Mouse (Mus musculus) liver, embryonic 11.5 days (tissue): Measurements from ENCODE around the gene Hist1h3c. TPM values are rescaled to one million over a fixed set of nuclear protein-coding genes. Genes with fewer than 3 reads are reported as not detected.
"Not testable (repeated sequence)": the region's sequence is repeated elsewhere in the genome, so short reads cannot be mapped to it uniquely, and the experiment has no call there.

Experiments
- ATAC-seq: fragments of 200-750 bp; cut with Nextera tagmentation; replicated peaks from 2 replicates; pipeline ENCODE4 v1.8.0; 2017; ENCODE audit warnings: moderate number of reproducible peaks, mild to moderate bottlenecking, moderate TSS enrichment, moderate library complexity; ENCODE audit not compliant: low FRiP score
- DNase-seq: peaks from one replicate; pipeline ENCODE4 v3.0.0-alpha.2; 2017; ENCODE audit warnings: low spot score
- H3K27ac ChIP-seq: fragments of 300-500 bp; sonication (generic); 2 replicates; pipeline ENCODE4 v1.5.1; 2014; ENCODE audit warnings: mild to moderate bottlenecking, low read depth, low read length, control low read depth
- H3K27me3 ChIP-seq: fragments of 300-500 bp; sonication (generic); replicated peaks from 2 replicates; pipeline ENCODE4 v1.6.1; 2014; ENCODE audit warnings: low read length, mixed read lengths; ENCODE audit not compliant: control insufficient read depth, insufficient read depth
- H3K36me3 ChIP-seq: fragments of 300-500 bp; sonication (generic); 2 replicates; pipeline ENCODE4 v1.6.1; 2014; ENCODE audit warnings: mild to moderate bottlenecking, low read length, moderate library complexity, mixed read lengths; ENCODE audit not compliant: control insufficient read depth, insufficient read depth
- H3K4me1 ChIP-seq: fragments of 300-500 bp; sonication (generic); replicated peaks from 2 replicates; pipeline ENCODE4 v1.6.1; 2014; ENCODE audit warnings: low read length, mixed read lengths; ENCODE audit not compliant: control insufficient read depth, insufficient read depth
- H3K4me2 ChIP-seq: fragments of 300-500 bp; sonication (generic); 2 replicates; pipeline ENCODE4 v1.6.1; 2014; ENCODE audit warnings: mild to moderate bottlenecking, control low read depth, moderate library complexity
- H3K4me3 ChIP-seq: fragments of 300-500 bp; sonication (generic); 2 replicates; pipeline ENCODE4 v1.5.1; 2014; ENCODE audit warnings: low read depth, low read length, control low read depth
- H3K9ac ChIP-seq: fragments of 300-500 bp; sonication (generic); 2 replicates; pipeline ENCODE4 v1.6.1; 2014; ENCODE audit warnings: low read depth, low read length, control low read depth
- H3K9me3 ChIP-seq: fragments of 300-500 bp; sonication (generic); 2 replicates; pipeline ENCODE4 v1.6.1; 2016; ENCODE audit warnings: low read length, inconsistent platforms, mixed read lengths; ENCODE audit not compliant: control insufficient read depth
- WGBS: fragments of 180-500 bp; shearing (Covaris S2); extraction: QIAGEN DNeasy Blood & Tissue Kit; methylation state at CpG from one replicate; pipeline ENCODE4 v1.1.7; 2014; 5-methylcytosine and 5-hydroxymethylcytosine counted together
- polyA plus RNA-seq: library from polyadenylated mRNA; unstranded; fragments of >200 nt; fragmentation: Nextera tagmentation; extraction: Ambion mirVana; gene quantifications from 2 replicates; pipeline ENCODE4 v1.2.1, GENCODE M21; 2014

The Hist1h3c gene
- polyA plus RNA-seq, 1 experiment from 2014 or later: 6.7 TPM

GRCm38 (mm10) chr13:23752067-23752741 lies 6.8 kb upstream of the Hist1h3c start, which contains the start of gene Hist1h3b:
Gene Hist1h3b (plus strand): TSS chr13:23752267.
- Histone ChIP-seq H3K9ac (peak within 1 kb of the TSS; percentile 84), H3K4me2 (peak within 1 kb of the TSS; percentile 58), H3K27ac (peak within 1 kb of the TSS; percentile 94), H3K4me1 (peaks cover 16% of the 10 kb centered on the region), H3K4me3 (peak within 1 kb of the TSS; percentile 47)
- DNase-seq (peak; percentile 85), ATAC-seq (peak; percentile 85)
- H3K27me3 ChIP-seq, H3K9me3 ChIP-seq, H3K36me3 ChIP-seq: not testable (repeated sequence)
- 1% methylated on average over 16 of the region's 47 CpGs for WGBS

GRCm38 (mm10) chr13:23751478-23751956 lies 6.1 kb upstream of the Hist1h3c start:
- Histone ChIP-seq H3K4me3 (peak overlapping the region; percentile 43), H3K4me1 (peaks cover 15% of the 10 kb centered on the region), H3K9me3 (no peaks in the 10 kb centered on the region), H3K27ac (peak overlapping the region; percentile 94), H3K4me2 (peak overlapping the region; percentile 58), H3K27me3 (no peaks in the 10 kb centered on the region), H3K36me3 (no peaks in the 10 kb centered on the region), H3K9ac (peak overlapping the region; percentile 84)
- DNase-seq: no peak
- 1% methylated on average over 11 of the region's 11 CpGs for WGBS
- ATAC-seq: peak; percentile 10

GRCm38 (mm10) chr13:23750839-23751477 lies 5.6 kb upstream of the Hist1h3c start, which contains the start of gene Hist1h2ab:
Gene Hist1h2ab (plus strand): TSS chr13:23751126.
- H3K27ac ChIP-seq: peak within 1 kb of the TSS; percentile 94
- under 1% methylated on average over 25 of the region's 47 CpGs for WGBS
- DNase-seq (peak; percentile 82), ATAC-seq (peak; percentile 44)
- peak within 1 kb of the TSS; percentile 84 for H3K9ac ChIP-seq
- peaks cover 15% of the 10 kb centered on the region for H3K4me1 ChIP-seq
- H3K4me2 ChIP-seq: peak within 1 kb of the TSS; percentile 58
- peak within 1 kb of the TSS; percentile 43 for H3K4me3 ChIP-seq
- not testable (repeated sequence) for H3K36me3 ChIP-seq, H3K27me3 ChIP-seq, H3K9me3 ChIP-seq

GRCm38 (mm10) chr13:23749563-23750121 lies 4.2 kb upstream of the Hist1h3c start:
- no peaks in the 10 kb centered on the region for H3K36me3 ChIP-seq
- no peak overlapping the region for H3K4me3 ChIP-seq
- no peaks in the 10 kb centered on the region for H3K27me3 ChIP-seq
- DNase-seq: no peak
- H3K4me1 ChIP-seq: peaks cover 13% of the 10 kb centered on the region
- no peak overlapping the region for H3K4me2 ChIP-seq
- WGBS: 83% methylated on average over 5 of the region's 5 CpGs
- no peaks in the 10 kb centered on the region for H3K9me3 ChIP-seq
- ATAC-seq: no peak
- no peak overlapping the region for H3K9ac ChIP-seq
- H3K27ac ChIP-seq: peak overlapping the region; percentile 94

GRCm38 (mm10) chr13:23747892-23748288 lies 2.5 kb upstream of the Hist1h3c start:
- Histone ChIP-seq H3K4me3 (peak overlapping the region; percentile 16; the same call in 1 of the 2 replicates), H3K27ac (peak overlapping the region; percentile 100), H3K27me3 (no peaks in the 10 kb centered on the region), H3K4me2 (peak overlapping the region; percentile 60), H3K36me3 (no peaks in the 10 kb centered on the region), H3K9ac (peak overlapping the region; percentile 74), H3K9me3 (no peaks in the 10 kb centered on the region), H3K4me1 (peaks cover 11% of the 10 kb centered on the region)
- WGBS: 5% methylated on average over 4 of the region's 4 CpGs
- no peak for ATAC-seq
- DNase-seq: no peak

GRCm38 (mm10) chr13:23747081-23747891 lies 1.9 kb upstream of the Hist1h3c start:
- 7% methylated on average over 11 of the region's 13 CpGs for WGBS
- no peaks in the 10 kb centered on the region for H3K27me3 ChIP-seq
- H3K27ac ChIP-seq: peak overlapping the region; percentile 100
- peak overlapping the region; percentile 74 for H3K9ac ChIP-seq
- DNase-seq (no peak), ATAC-seq (peak; percentile 8)
- no peaks in the 10 kb centered on the region for H3K9me3 ChIP-seq
- peak overlapping the region; percentile 16 for H3K4me3 ChIP-seq
- H3K4me1 ChIP-seq: peaks cover 11% of the 10 kb centered on the region
- no peaks in the 10 kb centered on the region for H3K36me3 ChIP-seq
- H3K4me2 ChIP-seq: peak overlapping the region; percentile 60

- H3K4me3 ChIP-seq: peak within 1 kb of the TSS; percentile 47
- ATAC-seq: peak; percentile 80
- not testable (repeated sequence) for H3K9me3 ChIP-seq, H3K27me3 ChIP-seq, H3K36me3 ChIP-seq
- H3K9ac ChIP-seq: peak within 1 kb of the TSS; percentile 88
- WGBS: under 1% methylated on average over 37 of the region's 58 CpGs
- peak within 1 kb of the TSS; percentile 100 for H3K27ac ChIP-seq
- peak within 1 kb of the TSS; percentile 60 for H3K4me2 ChIP-seq
- peak; percentile 84 for DNase-seq
- peaks cover 18% of the 10 kb centered on the region for H3K4me1 ChIP-seq
These were observed 1.0 kb upstream of the Hist1h3c start, which contains the start of gene Hist1h2bb for GRCm38 (mm10) chr13:23746201-23747080. Gene Hist1h2bb (plus strand): TSS chr13:23746734.
